Mouse (Mus musculus) hindbrain, embryonic 15.5 days (tissue): ENCODE measurements at regions not wholly inside any gene's neighbourhood (a gene's known extent, or its start where the extent isn't known, plus 50 kb on each side); places are given as distances from the start of the nearest gene placed in this dataset.

Experiments
- ATAC-seq: fragments of 200-750 bp; cut with Nextera tagmentation; 2 replicates; pipeline ENCODE4 v1.8.0; 2017; ENCODE audit warnings: low read depth, moderate number of reproducible peaks, moderate TSS enrichment; ENCODE audit not compliant: low FRiP score
- H3K27ac ChIP-seq: fragments of 300-500 bp; sonication (generic); replicated peaks from 2 replicates; pipeline ENCODE4 v1.5.1; 2015; ENCODE audit warnings: mild to moderate bottlenecking, inconsistent platforms
- H3K27me3 ChIP-seq: fragments of 300-500 bp; sonication (generic); 2 replicates; pipeline ENCODE4 v1.6.1; 2015; ENCODE audit warnings: control low read depth, inconsistent platforms
- H3K36me3 ChIP-seq: fragments of 300-500 bp; sonication (generic); 2 replicates; pipeline ENCODE4 v1.6.1; 2015; ENCODE audit warnings: control low read depth, inconsistent platforms
- H3K4me1 ChIP-seq: fragments of 300-500 bp; sonication (generic); replicated peaks from 2 replicates; pipeline ENCODE4 v1.6.1; 2015; ENCODE audit warnings: control low read depth, inconsistent platforms
- H3K4me2 ChIP-seq: fragments of 300-500 bp; sonication (generic); 2 replicates; pipeline ENCODE4 v1.6.1; 2015; ENCODE audit warnings: moderate library complexity, mild to moderate bottlenecking, inconsistent platforms
- H3K4me3 ChIP-seq: fragments of 300-500 bp; sonication (generic); 2 replicates; pipeline ENCODE4 v1.5.1; 2015; ENCODE audit warnings: mild to moderate bottlenecking, inconsistent platforms
- H3K9ac ChIP-seq: fragments of 300-500 bp; sonication (generic); 2 replicates; pipeline ENCODE4 v1.6.1; 2015; ENCODE audit warnings: inconsistent platforms
- H3K9me3 ChIP-seq: fragments of 300-500 bp; sonication (generic); 2 replicates; pipeline ENCODE4 v1.6.1; 2016; ENCODE audit warnings: control low read depth, inconsistent platforms
- WGBS: fragments of 180-500 bp; shearing (Covaris S2); methylation state at CpG from one replicate; pipeline ENCODE4 v1.1.7; 2015; 5-methylcytosine and 5-hydroxymethylcytosine counted together

- no peak overlapping the region for H3K4me2 ChIP-seq
- no peak overlapping the region for H3K27ac ChIP-seq
- ATAC-seq = no peak
- no peaks in the 10 kb centered on the region for H3K27me3 ChIP-seq
- no peak overlapping the region for H3K4me3 ChIP-seq
- no peaks in the 10 kb centered on the region for H3K36me3 ChIP-seq
- 91% methylated on average over 12 of the region's 12 CpGs for WGBS
- no peaks in the 10 kb centered on the region for H3K9me3 ChIP-seq
- H3K9ac ChIP-seq = no peak overlapping the region
- H3K4me1 ChIP-seq = no peaks in the 10 kb centered on the region
Measured at GRCm38 (mm10) chr15:11534404-11535251, 135.2 kb upstream of the Tars start.

- Histone ChIP-seq H3K36me3 (no peaks in the 10 kb centered on the region), H3K9ac (no peak overlapping the region), H3K27ac (no peak overlapping the region), H3K27me3 (no peaks in the 10 kb centered on the region), H3K4me3 (no peak overlapping the region), H3K4me1 (no peaks in the 10 kb centered on the region), H3K9me3 (no peaks in the 10 kb centered on the region), H3K4me2 (no peak overlapping the region)
- no peak for ATAC-seq
- WGBS = 69% methylated on average over 1 of the region's 1 CpGs
Measured at GRCm38 (mm10) chr15:11533616-11534015, 134.2 kb upstream of the Tars start.

GRCm38 (mm10) chr15:11533002-11533610 lies 133.6 kb upstream of the Tars start:
- ATAC-seq = no peak
- no peak overlapping the region for H3K4me2 ChIP-seq
- no peak overlapping the region for H3K4me3 ChIP-seq
- no peaks in the 10 kb centered on the region for H3K4me1 ChIP-seq
- no peaks in the 10 kb centered on the region for H3K9me3 ChIP-seq
- no peak overlapping the region for H3K27ac ChIP-seq
- 84% methylated on average over 10 of the region's 10 CpGs for WGBS
- no peaks in the 10 kb centered on the region for H3K36me3 ChIP-seq
- H3K9ac ChIP-seq = no peak overlapping the region
- no peaks in the 10 kb centered on the region for H3K27me3 ChIP-seq

- ATAC-seq = no peak
- H3K4me3 ChIP-seq = no peak overlapping the region
- 82% methylated on average over 9 of the region's 9 CpGs for WGBS
- no peaks in the 10 kb centered on the region for H3K27me3 ChIP-seq
- H3K9ac ChIP-seq = no peak overlapping the region
- no peaks in the 10 kb centered on the region for H3K9me3 ChIP-seq
- no peak overlapping the region for H3K4me2 ChIP-seq
- H3K4me1 ChIP-seq = no peaks in the 10 kb centered on the region
- no peak overlapping the region for H3K27ac ChIP-seq
- no peaks in the 10 kb centered on the region for H3K36me3 ChIP-seq
Measured at GRCm38 (mm10) chr15:11532536-11532935, 133.1 kb upstream of the Tars start.

GRCm38 (mm10) chr15:11529819-11530810 lies 130.7 kb upstream of the Tars start:
- no peaks in the 10 kb centered on the region for H3K36me3 ChIP-seq
- H3K4me1 ChIP-seq = no peaks in the 10 kb centered on the region
- H3K9me3 ChIP-seq = no peaks in the 10 kb centered on the region
- no peak overlapping the region for H3K4me2 ChIP-seq
- H3K27me3 ChIP-seq = no peaks in the 10 kb centered on the region
- 38% methylated on average over 8 of the region's 8 CpGs for WGBS
- H3K4me3 ChIP-seq = no peak overlapping the region
- no peak overlapping the region for H3K9ac ChIP-seq
- no peak for ATAC-seq
- H3K27ac ChIP-seq = no peak overlapping the region

GRCm38 (mm10) chr15:11524337-11525106 lies 125.1 kb upstream of the Tars start:
- no peaks in the 10 kb centered on the region for H3K36me3 ChIP-seq
- no peak overlapping the region for H3K9ac ChIP-seq
- H3K4me3 ChIP-seq = no peak overlapping the region
- H3K27ac ChIP-seq = no peak overlapping the region
- no peaks in the 10 kb centered on the region for H3K27me3 ChIP-seq
- ATAC-seq = no peak
- H3K9me3 ChIP-seq = no peaks in the 10 kb centered on the region
- WGBS = 93% methylated on average over 5 of the region's 5 CpGs
- no peak overlapping the region for H3K4me2 ChIP-seq
- no peaks in the 10 kb centered on the region for H3K4me1 ChIP-seq

- no peak for ATAC-seq
- no peaks in the 10 kb centered on the region for H3K27me3 ChIP-seq
- H3K4me1 ChIP-seq = no peaks in the 10 kb centered on the region
- H3K4me3 ChIP-seq = no peak overlapping the region
- H3K36me3 ChIP-seq = no peaks in the 10 kb centered on the region
- no peak overlapping the region for H3K4me2 ChIP-seq
- H3K9me3 ChIP-seq = no peaks in the 10 kb centered on the region
- no peak overlapping the region for H3K9ac ChIP-seq
- no peak overlapping the region for H3K27ac ChIP-seq
Measured at GRCm38 (mm10) chr15:11518565-11518964, 119.1 kb upstream of the Tars start.

GRCm38 (mm10) chr15:11517892-11518291 lies 118.4 kb upstream of the Tars start:
- H3K27ac ChIP-seq = no peak overlapping the region
- H3K4me1 ChIP-seq = no peaks in the 10 kb centered on the region
- no peak overlapping the region for H3K4me2 ChIP-seq
- WGBS = 77% methylated on average over 3 of the region's 3 CpGs
- no peaks in the 10 kb centered on the region for H3K36me3 ChIP-seq
- H3K9ac ChIP-seq = no peak overlapping the region
- H3K27me3 ChIP-seq = no peaks in the 10 kb centered on the region
- no peaks in the 10 kb centered on the region for H3K9me3 ChIP-seq
- no peak overlapping the region for H3K4me3 ChIP-seq
- no peak for ATAC-seq

- no peak for ATAC-seq
- Histone ChIP-seq H3K4me2 (no peak overlapping the region), H3K9ac (no peak overlapping the region), H3K36me3 (no peaks in the 10 kb centered on the region), H3K27ac (no peak overlapping the region), H3K4me1 (no peaks in the 10 kb centered on the region), H3K9me3 (no peaks in the 10 kb centered on the region), H3K27me3 (no peaks in the 10 kb centered on the region), H3K4me3 (no peak overlapping the region)
- 81% methylated on average over 4 of the region's 4 CpGs for WGBS
Measured at GRCm38 (mm10) chr15:11505076-11505639, 105.7 kb upstream of the Tars start.

GRCm38 (mm10) chr15:11496436-11496835 lies 97.0 kb upstream of the Tars start:
- ATAC-seq = no peak
- H3K4me2 ChIP-seq = no peak overlapping the region
- H3K27ac ChIP-seq = no peak overlapping the region
- H3K36me3 ChIP-seq = no peaks in the 10 kb centered on the region
- no peak overlapping the region for H3K4me3 ChIP-seq
- H3K4me1 ChIP-seq = no peaks in the 10 kb centered on the region
- no peaks in the 10 kb centered on the region for H3K9me3 ChIP-seq
- 91% methylated on average over 2 of the region's 2 CpGs for WGBS
- H3K9ac ChIP-seq = no peak overlapping the region
- H3K27me3 ChIP-seq = no peaks in the 10 kb centered on the region

- Histone ChIP-seq H3K36me3 (no peaks in the 10 kb centered on the region), H3K4me3 (no peak overlapping the region), H3K27ac (no peak overlapping the region), H3K4me2 (no peak overlapping the region), H3K4me1 (no peaks in the 10 kb centered on the region), H3K27me3 (no peaks in the 10 kb centered on the region), H3K9me3 (no peaks in the 10 kb centered on the region), H3K9ac (no peak overlapping the region)
- WGBS = 87% methylated on average over 3 of the region's 3 CpGs
- no peak for ATAC-seq
Measured at GRCm38 (mm10) chr15:11489116-11489515, 89.7 kb upstream of the Tars start.
